Mouse (Mus musculus) forebrain, postnatal 0 days (tissue): Measurements from ENCODE around the gene Csad. TPM values are rescaled to one million over a fixed set of nuclear protein-coding genes. Genes with fewer than 3 reads are reported as not detected.
"Not testable (repeated sequence)": the region's sequence is repeated elsewhere in the genome, so short reads cannot be mapped to it uniquely, and the experiment has no call there.

Source experiments
- ATAC-seq: fragments of 200-750 bp; cut with Nextera tagmentation; 2 replicates; pipeline ENCODE4 v1.8.0; 2017; ENCODE audit warnings: mild to moderate bottlenecking, moderate library complexity
- DNase-seq: peaks from one replicate; pipeline ENCODE4 v3.0.0-alpha.2; 2015
- H3K27ac ChIP-seq: fragments of 300-500 bp; sonication (generic); 2 replicates; pipeline ENCODE4 v1.5.1; 2014; ENCODE audit warnings: low read depth, mild to moderate bottlenecking, antibody characterized with exemption, low read length, moderate library complexity, mixed read lengths
- H3K27me3 ChIP-seq: fragments of 300-500 bp; sonication (generic); 2 replicates; pipeline ENCODE4 v1.6.1; 2014; ENCODE audit warnings: mild to moderate bottlenecking, low read length, mixed read lengths; ENCODE audit not compliant: insufficient read depth
- H3K36me3 ChIP-seq: fragments of 300-500 bp; sonication (generic); 2 replicates; pipeline ENCODE4 v1.6.1; 2014; ENCODE audit warnings: mild to moderate bottlenecking, moderate library complexity; ENCODE audit not compliant: insufficient read depth
- H3K4me1 ChIP-seq: fragments of 300-500 bp; sonication (generic); 2 replicates; pipeline ENCODE4 v1.6.1; 2014; ENCODE audit warnings: antibody characterized with exemption; ENCODE audit not compliant: insufficient read depth
- H3K4me2 ChIP-seq: fragments of 300-500 bp; sonication (generic); 2 replicates; pipeline ENCODE4 v1.6.1; 2014; ENCODE audit warnings: low read depth, mild to moderate bottlenecking, moderate library complexity
- H3K4me3 ChIP-seq: fragments of 300-500 bp; sonication (generic); 2 replicates; pipeline ENCODE4 v1.5.1; 2014; ENCODE audit warnings: low read depth, low read length, mixed read lengths
- H3K9ac ChIP-seq: fragments of 300-500 bp; sonication (generic); 2 replicates; pipeline ENCODE4 v1.6.1; 2014; ENCODE audit warnings: mild to moderate bottlenecking
- H3K9me3 ChIP-seq: fragments of 300-500 bp; sonication (generic); 2 replicates; pipeline ENCODE4 v1.6.1; 2016; ENCODE audit warnings: low read length
- CTCF ChIP-seq: sonication (generic); IDR thresholded peaks from 2 replicates; pipeline ENCODE4 v1.5.1; 2016; ENCODE audit warnings: antibody characterized with exemption, control low read depth, low read depth
- WGBS: fragments of 180-500 bp; shearing (Covaris S2); extraction: QIAGEN DNeasy Blood & Tissue Kit; methylation state at CpG from one replicate; pipeline ENCODE4 v1.1.7; 2014; 5-methylcytosine and 5-hydroxymethylcytosine counted together
- polyA plus RNA-seq: library from polyadenylated mRNA; unstranded; fragments of >200 nt; fragmentation: Nextera tagmentation; extraction: Ambion mirVana; gene quantifications from 2 replicates; pipeline ENCODE4 v1.2.1, GENCODE M21; 2015
- total RNA-seq: library from RNA; depleted of rRNA; stranded (reverse); fragments of >200 nt; gene quantifications from 2 replicates; pipeline ENCODE4 v1.2.3, GENCODE M21; 2014

Csad gene
- total and polyA plus RNA-seq, 2 experiments from 2014 or later, result 29.9 to 47.8 TPM

DNA sequence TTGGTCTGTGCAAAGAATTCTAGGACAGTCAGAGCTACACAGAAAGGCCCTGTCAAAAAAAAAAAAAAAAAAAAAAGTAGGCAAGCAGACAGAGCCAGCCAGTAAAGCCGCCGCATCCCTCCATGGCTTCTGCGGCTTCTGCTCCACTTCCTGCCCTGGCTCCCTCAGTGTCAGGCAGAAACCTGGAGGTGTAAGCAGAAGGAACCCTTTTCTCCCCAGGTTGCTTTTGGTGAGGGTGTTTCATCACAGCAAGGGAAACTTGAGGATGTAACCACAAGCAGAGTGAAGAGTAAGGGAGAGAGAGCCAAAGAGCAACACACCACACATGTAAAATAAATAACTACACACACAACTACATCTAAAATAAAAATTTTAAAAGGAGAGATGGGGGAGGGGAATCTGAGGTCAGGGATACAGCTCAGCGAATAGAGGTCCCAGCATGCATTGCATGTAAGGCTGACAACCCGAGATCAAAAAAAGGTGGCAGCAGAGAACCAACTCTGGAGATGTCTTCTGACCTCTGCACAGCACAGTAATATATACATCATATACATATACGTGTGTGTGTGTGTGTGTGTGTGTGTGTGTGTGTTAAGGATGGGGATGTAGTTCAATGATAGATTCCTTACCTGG is 38.9 kb downstream of the Csad start:
- no peak for ATAC-seq
- Histone ChIP-seq H3K27me3 (no peaks in the 10 kb centered on the region), H3K9me3 (no peaks in the 10 kb centered on the region), H3K9ac (no peak overlapping the region), H3K4me3 (no peak overlapping the region), H3K27ac (no peak overlapping the region), H3K36me3 (no peaks in the 10 kb centered on the region), H3K4me1 (no peaks in the 10 kb centered on the region), H3K4me2 (no peak overlapping the region)
- no peak for DNase-seq
- no peak for TF ChIP-seq CTCF
- WGBS, result 54% methylated on average over 6 of the region's 6 CpGs

DNA sequence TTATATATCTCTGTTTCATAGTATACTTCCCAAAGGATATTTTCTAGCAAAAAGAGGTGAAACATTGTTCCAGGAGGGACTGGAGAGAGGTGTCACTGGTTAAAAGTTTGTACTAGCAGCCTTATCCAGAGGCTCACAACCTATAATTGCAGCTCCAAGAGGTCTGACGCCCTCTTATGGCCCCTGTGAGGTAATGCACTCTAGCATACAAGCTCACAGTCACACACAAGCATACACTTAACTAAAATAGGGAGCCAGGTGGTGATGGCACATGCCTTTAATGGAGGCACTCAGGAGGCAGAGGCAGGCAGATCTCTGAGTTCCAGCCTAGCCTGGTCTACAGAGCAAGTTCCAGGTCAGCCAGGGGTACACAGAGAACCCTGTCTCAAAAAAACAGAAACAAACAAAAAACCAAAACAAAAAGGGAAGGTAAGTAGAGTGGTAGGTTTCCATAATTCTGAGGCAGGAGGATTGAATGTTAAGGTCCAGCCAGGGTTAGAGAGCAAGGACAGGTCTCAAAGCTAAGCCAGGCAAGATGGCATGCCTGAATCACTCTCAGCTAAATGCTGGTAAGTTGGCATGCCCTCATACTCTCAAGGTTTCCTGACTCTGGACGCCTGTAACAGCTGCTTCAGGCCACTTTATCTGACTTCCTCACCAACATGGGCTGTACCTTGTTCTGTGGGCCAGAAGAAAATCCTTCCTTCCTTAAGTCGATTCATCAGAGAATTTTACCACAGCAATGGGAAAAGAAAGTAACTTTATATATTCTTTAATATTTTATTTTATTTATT is 40.4 kb downstream of the Csad start:
- 54% methylated on average over 3 of the region's 3 CpGs for WGBS
- H3K4me1 ChIP-seq, result no peaks in the 10 kb centered on the region
- H3K4me3 ChIP-seq, result no peak overlapping the region
- no peak overlapping the region for H3K27ac ChIP-seq
- ATAC-seq (no peak), DNase-seq (no peak)
- no peak overlapping the region for H3K9ac ChIP-seq
- TF ChIP-seq CTCF, result no peak
- H3K36me3 ChIP-seq, result no peaks in the 10 kb centered on the region
- no peaks in the 10 kb centered on the region for H3K27me3 ChIP-seq
- H3K9me3 ChIP-seq, result no peaks in the 10 kb centered on the region
- no peak overlapping the region for H3K4me2 ChIP-seq

DNA sequence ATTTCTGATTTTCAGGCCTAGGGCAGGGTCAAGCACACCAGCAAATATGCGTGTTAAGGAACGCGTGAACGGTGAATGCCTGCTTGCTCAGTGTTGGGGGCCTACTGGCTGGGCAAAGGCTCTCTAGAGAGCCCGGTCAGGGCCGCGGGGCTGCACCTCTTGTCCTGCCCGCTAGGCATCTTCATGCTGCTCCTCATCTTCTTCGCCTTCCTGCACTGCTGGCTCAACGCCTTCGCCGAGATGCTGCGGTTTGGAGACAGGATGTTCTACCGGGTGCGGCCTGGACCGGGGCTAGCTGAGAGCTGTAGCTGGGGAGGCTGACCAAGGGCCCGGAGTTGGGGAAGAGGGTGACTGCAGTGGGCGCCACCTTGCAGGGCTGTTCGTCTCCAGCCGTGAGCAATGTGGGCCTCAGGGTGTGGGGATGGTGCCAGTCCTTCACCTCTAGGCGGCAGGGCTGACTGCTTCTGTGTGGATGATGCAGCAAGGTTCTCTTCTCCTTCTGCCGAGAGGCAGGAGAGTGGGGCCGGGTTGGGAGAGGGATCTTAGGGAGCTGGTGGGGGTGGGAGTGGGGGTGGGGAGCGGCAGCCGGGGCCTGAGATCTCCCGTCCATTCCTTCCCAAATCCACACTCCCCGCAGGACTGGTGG is 44.0 kb downstream of the Csad start:
- H3K4me3 ChIP-seq, result no peak overlapping the region
- WGBS, result 66% methylated on average over 24 of the region's 27 CpGs
- no peaks in the 10 kb centered on the region for H3K4me1 ChIP-seq
- H3K36me3 ChIP-seq, result no peaks in the 10 kb centered on the region
- ATAC-seq (no peak), DNase-seq (no peak)
- H3K4me2 ChIP-seq, result no peak overlapping the region
- no peak overlapping the region for H3K27ac ChIP-seq
- no peaks in the 10 kb centered on the region for H3K9me3 ChIP-seq
- H3K27me3 ChIP-seq, result no peaks in the 10 kb centered on the region
- H3K9ac ChIP-seq, result no peak overlapping the region
- TF ChIP-seq CTCF, result no peak

DNA sequence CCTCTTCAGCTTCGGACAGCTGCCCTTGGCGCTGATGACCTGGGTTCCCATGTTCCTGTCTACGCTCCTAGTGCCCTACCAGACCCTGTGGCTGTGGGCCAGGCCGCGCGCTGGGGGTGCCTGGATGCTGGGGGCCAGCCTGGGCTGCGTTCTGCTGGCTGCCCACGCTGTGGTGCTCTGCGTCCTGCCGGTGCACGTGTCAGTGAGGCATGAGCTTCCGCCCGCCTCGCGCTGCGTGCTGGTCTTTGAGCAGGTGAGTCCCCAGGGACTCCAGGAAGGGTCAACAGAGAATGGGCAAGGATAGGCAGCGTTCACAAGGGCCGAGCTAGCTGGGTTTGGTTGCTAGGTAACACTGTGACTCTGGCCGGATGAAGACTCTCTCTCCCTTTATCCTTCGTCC is 47.7 kb downstream of the Csad start:
- H3K4me3 ChIP-seq, result no peak overlapping the region
- H3K9me3 ChIP-seq, result no peaks in the 10 kb centered on the region
- no peak overlapping the region for H3K9ac ChIP-seq
- ATAC-seq, result no peak
- WGBS, result 34% methylated on average over 20 of the region's 20 CpGs
- TF ChIP-seq CTCF, result no peak
- H3K27ac ChIP-seq, result no peak overlapping the region
- H3K4me2 ChIP-seq, result no peak overlapping the region
- H3K4me1 ChIP-seq, result no peaks in the 10 kb centered on the region
- H3K27me3 ChIP-seq, result no peaks in the 10 kb centered on the region
- H3K36me3 ChIP-seq, result no peaks in the 10 kb centered on the region
- DNase-seq, result peak; percentile 27

DNA sequence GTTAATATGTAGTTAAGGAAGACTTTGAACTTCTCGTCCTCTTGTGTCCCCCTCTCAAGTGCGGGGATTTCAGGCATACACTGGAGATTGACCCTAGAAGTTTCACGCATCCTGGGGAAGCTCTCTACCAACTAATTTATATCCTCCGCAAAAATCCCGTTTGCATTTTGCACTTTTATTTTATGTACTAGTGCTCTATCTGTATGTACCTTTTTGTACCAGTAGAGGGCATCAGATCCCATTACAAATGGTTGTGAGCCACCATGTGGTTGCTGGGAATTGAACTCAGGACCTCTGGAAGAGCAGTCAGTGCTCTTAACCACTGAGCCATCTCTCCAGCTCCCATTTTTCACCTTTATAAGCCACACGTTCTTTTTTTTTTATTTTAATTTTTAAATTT is 49.5 kb downstream of the Csad start:
- H3K4me1 ChIP-seq, ATAC-seq: not testable (repeated sequence)

DNA sequence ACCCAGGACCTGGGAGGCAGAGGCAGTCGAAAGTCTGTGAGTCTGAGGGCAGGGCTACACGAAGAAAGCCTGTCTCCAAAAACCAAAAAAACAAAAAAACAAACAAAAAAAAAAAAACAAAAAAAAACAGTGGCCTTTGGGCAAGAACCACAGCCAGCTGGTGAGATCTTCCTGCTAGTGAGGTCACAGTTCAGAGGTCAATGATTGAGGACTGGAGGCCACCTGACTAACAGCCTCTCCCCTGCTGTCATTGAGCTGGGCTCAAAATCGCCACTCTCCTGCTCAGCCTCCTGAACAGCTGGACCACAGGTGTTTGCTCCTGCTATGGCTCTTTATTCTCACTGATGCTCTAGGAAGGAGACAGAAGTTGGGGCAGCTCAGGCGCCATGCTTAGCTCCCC is 51.9 kb downstream of the Csad start:
- Histone ChIP-seq H3K9me3 (no peaks in the 10 kb centered on the region), H3K4me1 (no peaks in the 10 kb centered on the region), H3K4me2 (no peak overlapping the region), H3K36me3 (no peaks in the 10 kb centered on the region), H3K4me3 (no peak overlapping the region), H3K27me3 (no peaks in the 10 kb centered on the region), H3K27ac (no peak overlapping the region), H3K9ac (no peak overlapping the region)
- TF ChIP-seq CTCF, result no peak
- ATAC-seq (no peak), DNase-seq (no peak)
- 38% methylated on average over 4 of the region's 4 CpGs for WGBS

More for the DNA sequence above, 49.5 kb downstream of the Csad start:
- DNase-seq, H3K9me3 ChIP-seq, H3K27me3 ChIP-seq, H3K36me3 ChIP-seq, H3K9ac ChIP-seq, H3K4me2 ChIP-seq, H3K27ac ChIP-seq, H3K4me3 ChIP-seq: not testable (repeated sequence)
- 90% methylated on average over 6 of the region's 6 CpGs for WGBS
